Mouse (Mus musculus) hindbrain, embryonic 11.5 days (tissue): ENCODE data around the gene Bap1. TPM values are rescaled to one million over a fixed set of nuclear protein-coding genes. Genes with fewer than 3 reads are reported as not detected.

Experiments
- ATAC-seq: fragments of 200-750 bp; cut with Nextera tagmentation; 2 replicates; pipeline ENCODE4 v1.8.0; 2017; ENCODE audit warnings: mild to moderate bottlenecking, moderate TSS enrichment, moderate library complexity; ENCODE audit not compliant: low FRiP score
- DNase-seq: peaks from one replicate; pipeline ENCODE4 v3.0.0-alpha.2; 2015; ENCODE audit warnings: low spot score
- H3K27ac ChIP-seq: fragments of 300-500 bp; sonication (generic); 2 replicates; pipeline ENCODE4 v1.5.1; 2014; ENCODE audit warnings: mild to moderate bottlenecking, low read depth, low read length
- H3K27me3 ChIP-seq: fragments of 300-500 bp; sonication (generic); 2 replicates; pipeline ENCODE4 v1.6.1; 2014; ENCODE audit warnings: mild to moderate bottlenecking, low read length, moderate library complexity, mixed read lengths; ENCODE audit not compliant: control insufficient read depth, insufficient read depth
- H3K36me3 ChIP-seq: fragments of 300-500 bp; sonication (generic); 2 replicates; pipeline ENCODE4 v1.6.1; 2014; ENCODE audit warnings: mild to moderate bottlenecking, low read length, moderate library complexity, mixed read lengths; ENCODE audit not compliant: control insufficient read depth, insufficient read depth
- H3K4me1 ChIP-seq: fragments of 300-500 bp; sonication (generic); replicated peaks from 2 replicates; pipeline ENCODE4 v1.6.1; 2014; ENCODE audit warnings: low read length, mixed read lengths; ENCODE audit not compliant: control insufficient read depth, insufficient read depth
- H3K4me2 ChIP-seq: fragments of 300-500 bp; sonication (generic); replicated peaks from 2 replicates; pipeline ENCODE4 v1.6.1; 2014; ENCODE audit warnings: mild to moderate bottlenecking, low read depth, low read length
- H3K4me3 ChIP-seq: fragments of 300-500 bp; sonication (generic); 2 replicates; pipeline ENCODE4 v1.5.1; 2014; ENCODE audit warnings: low read depth, low read length
- H3K9ac ChIP-seq: fragments of 300-500 bp; sonication (generic); 2 replicates; pipeline ENCODE4 v1.6.1; 2014; ENCODE audit warnings: low read depth, low read length
- H3K9me3 ChIP-seq: fragments of 300-500 bp; sonication (generic); 2 replicates; pipeline ENCODE4 v1.6.1; 2016; ENCODE audit warnings: low read length; ENCODE audit not compliant: control insufficient read depth
- WGBS: fragments of 180-500 bp; shearing (Covaris S2); extraction: QIAGEN DNeasy Blood & Tissue Kit; methylation state at CpG from one replicate; pipeline ENCODE4 v1.1.7; 2014; 5-methylcytosine and 5-hydroxymethylcytosine counted together
- polyA plus RNA-seq: library from polyadenylated mRNA; unstranded; fragments of >200 nt; fragmentation: Nextera tagmentation; extraction: Ambion mirVana; gene quantifications from 2 replicates; pipeline ENCODE4 v1.2.1, GENCODE M21; 2014

The Bap1 gene
- 78.7 and 93.1 TPM in 2 replicates for polyA plus RNA-seq

- Histone ChIP-seq H3K4me1 (no peaks in the 10 kb centered on the region; the same call in 1 of the 2 replicates), H3K9ac (peak within 1 kb of the TSS; percentile 98), H3K4me3 (peak within 1 kb of the TSS; percentile 96), H3K9me3 (no peaks in the 10 kb centered on the region), H3K27me3 (no peaks in the 10 kb centered on the region), H3K4me2 (peak within 1 kb of the TSS; percentile 80), H3K27ac (peak within 1 kb of the TSS; percentile 82), H3K36me3 (peaks cover 4% of the 10 kb centered on the region; the same call in 1 of the 2 replicates)
- WGBS: under 1% methylated on average over 70 of the region's 75 CpGs
- ATAC-seq: peak; percentile 92
- DNase-seq: peak; percentile 99
These were observed at the start of gene Bap1, which contains the start of gene Phf7 for GRCm38 (mm10) chr14:31251084-31251604. Gene Bap1 (plus strand): TSS chr14:31251450. Gene Phf7 (minus strand): TSS chr14:31251317.

GRCm38 (mm10) chr14:31204844-31205243, 46.4 kb upstream of the Bap1 start:
- H3K9me3 ChIP-seq: no peaks in the 10 kb centered on the region
- H3K36me3 ChIP-seq: peaks cover 21% of the 10 kb centered on the region
- H3K9ac ChIP-seq: peak overlapping the region; percentile 97
- ATAC-seq (no peak), DNase-seq (no peak)
- peak overlapping the region; percentile 89 for H3K4me3 ChIP-seq
- H3K27me3 ChIP-seq: no peaks in the 10 kb centered on the region
- peaks cover 7% of the 10 kb centered on the region; the same call in 1 of the 2 replicates for H3K4me1 ChIP-seq
- H3K4me2 ChIP-seq: peak overlapping the region; percentile 95
- WGBS: 81% methylated on average over 4 of the region's 4 CpGs
- H3K27ac ChIP-seq: peak overlapping the region; percentile 86; the same call in 1 of the 2 replicates

GRCm38 (mm10) chr14:31205244-31205561, 46.0 kb upstream of the Bap1 start:
- Histone ChIP-seq H3K4me2 (peak overlapping the region; percentile 95), H3K36me3 (peaks cover 21% of the 10 kb centered on the region), H3K27me3 (no peaks in the 10 kb centered on the region), H3K4me1 (peaks cover 7% of the 10 kb centered on the region; the same call in 1 of the 2 replicates), H3K9ac (peak overlapping the region; percentile 97), H3K27ac (peak overlapping the region; percentile 86), H3K4me3 (peak overlapping the region; percentile 89), H3K9me3 (no peaks in the 10 kb centered on the region)
- WGBS: 40% methylated on average over 8 of the region's 8 CpGs
- ATAC-seq: peak; percentile 20; the same call in 1 of the 2 replicates
- no peak for DNase-seq

- H3K9me3 ChIP-seq: no peaks in the 10 kb centered on the region
- H3K27ac ChIP-seq: peak overlapping the region; percentile 86
- DNase-seq: peak; percentile 65
- peaks cover 7% of the 10 kb centered on the region; the same call in 1 of the 2 replicates for H3K4me1 ChIP-seq
- peak overlapping the region; percentile 89 for H3K4me3 ChIP-seq
- H3K27me3 ChIP-seq: no peaks in the 10 kb centered on the region
- peak; percentile 78 for ATAC-seq
- H3K9ac ChIP-seq: peak overlapping the region; percentile 97
- H3K36me3 ChIP-seq: peaks cover 19% of the 10 kb centered on the region
- peak overlapping the region; percentile 95 for H3K4me2 ChIP-seq
- 4% methylated on average over 32 of the region's 39 CpGs for WGBS
These were observed 45.4 kb upstream of the Bap1 start for GRCm38 (mm10) chr14:31205562-31206467.

- Histone ChIP-seq H3K9ac (peak overlapping the region; percentile 97), H3K4me3 (peak overlapping the region; percentile 89), H3K4me2 (peak overlapping the region; percentile 95), H3K27ac (peak overlapping the region; percentile 86), H3K4me1 (peaks cover 7% of the 10 kb centered on the region; the same call in 1 of the 2 replicates), H3K27me3 (no peaks in the 10 kb centered on the region), H3K9me3 (no peaks in the 10 kb centered on the region), H3K36me3 (peaks cover 16% of the 10 kb centered on the region)
- WGBS: 1% methylated on average over 40 of the region's 48 CpGs
- ATAC-seq: peak; percentile 82
- peak; percentile 96 for DNase-seq
These were observed 44.7 kb upstream of the Bap1 start for GRCm38 (mm10) chr14:31206472-31206981.

- Histone ChIP-seq H3K36me3 (peaks cover 9% of the 10 kb centered on the region), H3K9ac (peak overlapping the region; percentile 97; the same call in 1 of the 2 replicates), H3K4me1 (peaks cover 7% of the 10 kb centered on the region; the same call in 1 of the 2 replicates), H3K4me2 (peak overlapping the region; percentile 95), H3K27me3 (no peaks in the 10 kb centered on the region), H3K4me3 (peak overlapping the region; percentile 89), H3K9me3 (no peaks in the 10 kb centered on the region), H3K27ac (no peak overlapping the region)
- peak; percentile 41; the same call in 1 of the 2 replicates for ATAC-seq
- 86% methylated on average over 13 of the region's 13 CpGs for WGBS
- no peak for DNase-seq
These were observed 44.0 kb upstream of the Bap1 start for GRCm38 (mm10) chr14:31207070-31207830.

- peak within 1 kb of the TSS; percentile 97; the same call in 1 of the 2 replicates for H3K9ac ChIP-seq
- 87% methylated on average over 2 of the region's 2 CpGs for WGBS
These were observed 43.2 kb upstream of the Bap1 start, which contains the start of gene Tnnc1 for GRCm38 (mm10) chr14:31208084-31208483. Gene Tnnc1 (plus strand): TSS chr14:31208312.

GRCm38 (mm10) chr14:31209133-31209557, 42.1 kb upstream of the Bap1 start:
- Histone ChIP-seq H3K27ac (no peak overlapping the region), H3K9me3 (no peaks in the 10 kb centered on the region), H3K4me2 (no peak overlapping the region), H3K4me1 (peaks cover 7% of the 10 kb centered on the region; the same call in 1 of the 2 replicates), H3K27me3 (no peaks in the 10 kb centered on the region), H3K4me3 (no peak overlapping the region), H3K9ac (no peak overlapping the region), H3K36me3 (no peaks in the 10 kb centered on the region)
- ATAC-seq (no peak), DNase-seq (no peak)
- WGBS: 77% methylated on average over 4 of the region's 4 CpGs

More at GRCm38 (mm10) chr14:31208084-31208483, 43.2 kb upstream of the Bap1 start, which contains the start of gene Tnnc1:
- no peak for ATAC-seq
- Histone ChIP-seq H3K27me3 (no peaks in the 10 kb centered on the region), H3K27ac (no peak within 1 kb of the TSS), H3K4me1 (peaks cover 7% of the 10 kb centered on the region; the same call in 1 of the 2 replicates), H3K36me3 (peaks cover 2% of the 10 kb centered on the region; the same call in 1 of the 2 replicates), H3K4me3 (peak within 1 kb of the TSS; percentile 89; the same call in 1 of the 2 replicates), H3K9me3 (no peaks in the 10 kb centered on the region), H3K4me2 (peak within 1 kb of the TSS; percentile 95)
- no peak for DNase-seq
